Mouse (Mus musculus): Measurements from ENCODE around the gene A630023A22Rik. TPM values are rescaled to one million over a fixed set of nuclear protein-coding genes. Genes with fewer than 3 reads are reported as not detected.

The A630023A22Rik gene
- total RNA-seq (2021): not detected
- long read RNA-seq: 0 reads

DNA sequence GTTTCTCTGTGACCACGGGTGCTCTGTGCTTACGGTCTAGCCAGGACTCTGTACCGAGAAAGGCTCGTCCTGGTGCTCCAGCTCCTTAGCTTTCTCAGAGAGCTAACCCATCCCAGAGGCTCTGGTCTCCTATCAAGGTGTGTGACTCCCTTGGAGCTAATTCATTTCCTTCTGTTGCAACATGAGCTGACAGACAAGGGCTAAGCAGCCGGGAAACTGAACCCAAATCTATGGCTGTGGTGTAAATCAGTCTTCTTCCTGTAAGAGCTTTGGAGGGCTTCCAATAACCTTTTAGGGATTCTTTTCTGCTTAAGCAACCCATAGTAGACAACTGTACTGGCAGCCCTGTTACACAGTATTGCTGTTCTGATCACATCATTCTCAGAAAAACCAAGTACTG, at the start of gene A630023A22Rik:
A630023A22Rik (minus strand) TSS at position 154 of the 400 bp plus-strand sequence.
- DNase-seq (ENCODE audit: low spot score in 2 of 2): no peak

DNA sequence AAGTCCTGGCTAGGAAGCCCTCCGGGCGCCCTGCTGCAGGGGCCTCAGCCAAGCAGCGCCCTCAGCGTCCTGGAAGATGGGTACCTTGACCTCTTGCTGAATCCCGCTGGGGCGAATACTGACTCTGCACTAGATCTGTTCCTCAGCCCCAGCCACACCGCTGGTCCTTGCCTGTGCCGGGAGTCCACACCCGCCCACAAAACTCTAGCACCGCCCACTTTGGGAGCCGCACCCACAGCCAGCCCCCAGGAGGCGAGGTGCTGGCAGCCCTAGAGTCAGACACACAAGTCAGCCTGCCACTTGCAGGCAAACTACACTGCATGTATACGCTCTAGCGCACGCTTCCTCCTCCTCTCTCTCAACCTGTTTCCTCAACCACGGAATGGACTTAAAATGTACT, 49.8 kb upstream of the A630023A22Rik start, which contains the start of gene Npy4r:
Npy4r (minus strand) TSS at position 148 of the 400 bp plus-strand sequence.
- no peak for DNase-seq (ENCODE audit: low spot score in 2 of 2)

DNA sequence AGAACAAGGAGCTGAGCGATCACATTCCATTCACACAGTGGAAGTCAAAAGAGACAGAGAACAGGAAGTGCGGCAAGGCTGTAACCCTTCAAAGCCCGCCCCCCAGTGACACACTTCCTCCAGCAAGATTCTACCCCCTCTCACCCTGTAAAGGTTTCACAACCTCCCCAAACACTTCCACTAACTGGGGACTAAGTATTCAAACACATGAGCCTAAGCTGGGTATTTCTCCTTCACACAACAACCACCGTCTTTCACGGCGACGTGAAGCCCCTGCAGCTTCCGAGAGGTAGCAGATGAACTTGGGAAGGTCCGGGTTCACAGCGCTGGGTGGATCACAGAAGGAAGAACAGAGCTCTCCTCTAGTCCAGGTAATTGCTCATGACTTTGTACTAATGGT, 40.4 kb upstream of the A630023A22Rik start:
- DNase-seq (ENCODE audit: low spot score in 2 of 2): no peak

DNA sequence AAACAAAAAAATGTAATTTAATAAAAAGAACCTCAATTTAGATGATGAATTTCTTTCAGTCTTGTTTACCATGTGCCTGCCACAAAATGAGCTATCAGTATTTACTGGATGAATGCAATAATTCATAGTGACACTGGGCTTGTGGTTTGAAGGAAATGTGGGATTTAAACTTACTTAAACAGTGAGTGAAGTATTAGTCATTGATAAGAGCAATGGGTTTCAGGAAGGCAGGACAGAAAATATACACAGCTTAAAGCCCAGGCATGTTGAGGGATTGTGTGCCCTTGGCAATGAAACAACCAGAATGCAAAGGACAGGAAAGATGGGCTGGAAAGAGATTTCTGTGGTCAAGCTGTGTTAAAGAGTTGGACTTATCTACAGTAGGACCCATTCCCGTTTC, 39.8 kb upstream of the A630023A22Rik start:
- no peak for DNase-seq (ENCODE audit: low spot score in 2 of 2)

DNA sequence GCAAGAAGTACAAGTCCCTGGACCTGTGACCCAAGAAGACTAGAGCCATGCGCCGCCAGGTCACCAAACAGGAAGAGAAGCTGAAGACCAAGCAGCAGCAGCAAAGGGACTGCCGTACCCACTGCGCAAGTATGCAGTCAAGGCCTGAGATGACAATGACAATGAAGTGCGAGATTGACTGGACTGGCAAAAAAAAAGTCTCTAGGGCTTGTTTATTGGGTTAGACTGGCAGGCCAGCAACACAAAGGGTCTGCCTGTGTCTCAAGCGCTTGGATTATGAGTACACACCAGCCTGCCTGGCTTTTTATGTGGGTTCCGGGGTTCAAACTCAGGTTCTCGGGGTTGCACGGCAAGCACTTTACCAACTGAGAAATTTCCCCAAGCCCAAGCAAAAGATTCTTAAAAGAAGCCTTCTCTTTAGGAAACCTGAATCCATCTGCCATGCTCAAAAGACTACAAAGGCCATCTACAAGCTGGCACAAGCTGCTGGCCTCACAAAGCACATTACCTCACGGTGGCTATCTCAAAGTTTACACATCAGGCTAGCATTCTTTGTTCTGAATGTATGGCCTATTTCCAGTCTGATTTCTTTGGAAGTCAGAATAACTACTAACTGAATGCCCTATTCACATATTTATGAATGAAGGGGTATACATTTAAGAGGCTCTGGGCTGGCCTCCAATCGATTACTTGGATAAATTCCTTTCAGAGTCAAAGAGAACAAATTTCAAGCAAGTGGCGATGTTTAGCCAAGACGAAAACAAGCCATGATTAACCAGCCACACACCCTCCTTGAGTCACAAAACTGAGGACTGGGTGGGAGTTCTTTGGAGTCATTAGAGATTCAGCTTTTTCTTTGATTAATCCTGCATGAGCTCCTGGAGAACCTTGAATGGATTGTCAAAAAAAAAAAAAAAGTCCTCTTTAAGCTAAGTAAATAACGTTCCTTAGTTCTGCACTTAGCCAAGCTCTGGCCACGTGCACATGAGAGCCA, 37.4 kb upstream of the A630023A22Rik start:
- no peak for DNase-seq (ENCODE audit: low spot score in 2 of 2)

DNA sequence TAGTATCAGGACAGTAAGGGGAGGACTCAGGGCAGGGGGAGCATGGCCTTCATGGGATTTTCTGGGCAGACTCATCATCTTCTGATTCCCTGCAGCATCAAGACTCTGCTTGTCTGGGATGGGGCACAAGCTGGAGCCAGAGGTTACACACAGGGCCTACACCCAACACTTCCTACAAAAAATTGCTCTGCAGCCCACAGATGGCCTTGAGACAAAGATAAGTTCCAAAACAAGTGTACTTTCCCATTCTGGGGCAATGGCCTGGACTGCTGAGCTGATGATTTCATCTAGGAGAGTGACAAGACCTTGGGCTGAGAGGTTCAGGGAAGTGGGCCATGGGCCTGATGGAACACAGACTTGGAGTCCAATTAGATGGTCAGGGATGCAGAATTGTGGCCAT, 32.8 kb upstream of the A630023A22Rik start:
- DNase-seq (ENCODE audit: low spot score in 2 of 2): no peak

DNA sequence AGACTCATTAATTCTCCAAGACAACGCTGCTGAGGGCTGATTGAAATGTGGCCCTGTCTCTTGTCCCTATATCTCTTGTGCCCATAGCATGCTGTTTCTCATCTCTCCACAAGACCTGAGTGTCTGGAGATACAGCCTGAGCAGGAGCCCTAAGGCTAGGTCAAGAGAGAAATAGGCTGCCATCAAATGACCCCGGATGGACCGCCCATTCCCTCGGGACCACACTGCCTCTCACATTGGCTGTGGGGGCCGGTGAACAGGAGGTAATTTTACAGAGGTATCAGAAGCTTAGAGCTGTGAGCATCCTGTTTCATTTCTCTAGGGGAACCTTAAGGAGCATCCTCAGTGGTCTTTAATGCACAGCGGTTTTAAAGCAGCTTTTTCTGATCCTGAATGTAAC, 28.7 kb upstream of the A630023A22Rik start:
- DNase-seq (ENCODE audit: low spot score in 2 of 2): no peak

DNA sequence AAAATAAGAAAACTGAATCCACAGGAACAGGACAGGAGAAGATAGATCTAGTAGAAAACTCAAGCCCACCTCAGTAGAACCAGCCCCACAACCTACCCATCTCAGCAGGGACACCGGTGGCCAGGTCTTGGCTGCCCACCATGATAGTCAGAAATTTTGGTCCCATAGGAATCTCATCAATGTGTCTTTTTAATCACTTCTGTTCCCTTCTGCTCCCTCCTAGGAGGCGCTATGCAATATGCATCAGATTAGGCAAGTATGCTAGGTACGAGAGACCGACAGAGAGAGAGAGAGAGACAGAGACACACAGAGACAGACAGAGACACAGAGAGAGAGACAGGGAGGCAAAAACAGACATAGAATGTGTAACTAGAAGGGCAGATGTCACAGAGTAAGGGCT, 19.1 kb upstream of the A630023A22Rik start:
- DNase-seq (ENCODE audit: low spot score in 2 of 2): no peak

DNA sequence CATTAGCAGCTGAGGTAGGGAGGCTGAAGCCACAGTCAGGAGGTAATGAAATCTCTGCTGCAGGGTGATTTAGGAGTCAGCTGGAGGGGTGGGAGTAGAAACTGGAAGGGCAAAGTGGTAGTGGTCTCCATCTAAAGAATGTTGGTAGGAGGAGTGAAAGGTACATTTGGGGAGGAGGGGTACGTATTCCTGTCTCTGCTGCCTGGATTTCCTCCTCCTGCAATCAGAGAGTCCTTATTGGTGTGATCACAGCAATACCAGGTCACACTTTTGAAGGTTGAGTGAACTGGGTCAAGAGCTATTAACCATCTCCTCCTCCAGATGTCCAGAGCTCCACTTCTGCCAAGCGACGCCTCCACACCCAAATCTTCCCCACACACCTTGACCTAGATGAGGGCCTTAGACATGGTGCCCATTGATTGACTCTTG, 18.4 kb upstream of the A630023A22Rik start:
- DNase-seq (ENCODE audit: low spot score in 2 of 2): no peak

DNA sequence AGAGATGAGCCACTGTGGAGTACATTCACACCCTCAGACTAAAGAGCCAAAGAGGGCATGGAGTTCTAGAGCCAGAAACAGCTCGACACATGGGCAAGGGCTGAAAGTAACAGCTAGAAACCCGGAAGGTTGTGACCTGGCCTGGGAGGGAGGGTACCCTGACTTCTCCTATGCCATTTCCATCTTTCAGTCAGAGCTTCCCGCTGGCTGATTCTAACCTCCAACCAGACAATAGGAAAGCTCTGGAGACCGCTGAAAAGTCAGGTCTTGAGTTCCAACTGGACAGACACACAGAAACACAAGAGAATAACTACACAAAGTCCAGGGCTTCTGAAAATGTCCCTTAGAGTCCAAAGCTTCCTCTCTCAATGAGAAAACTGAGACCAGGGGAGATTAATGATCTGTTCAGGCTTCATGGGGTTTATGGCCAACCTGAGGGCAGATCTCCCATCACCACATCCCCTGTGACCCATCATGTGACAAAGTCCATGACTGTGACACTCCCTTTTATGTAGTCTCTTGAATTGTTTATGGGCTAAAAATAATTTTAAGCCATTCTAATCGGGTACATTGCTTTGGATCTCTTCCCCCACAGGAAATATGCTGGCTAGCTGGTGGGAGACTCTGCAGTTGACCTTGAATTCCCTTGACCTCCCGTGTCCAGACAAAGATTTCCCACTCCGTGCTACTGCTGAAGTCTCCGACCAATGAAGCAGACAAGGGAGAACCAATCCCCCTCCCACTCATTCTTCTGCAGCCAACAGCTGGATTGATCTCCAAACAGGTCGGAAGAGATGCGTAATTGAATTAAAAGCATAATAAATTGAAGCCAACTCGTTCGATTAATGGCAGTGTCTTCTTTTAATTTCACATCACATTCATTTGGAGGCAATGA, 17.7 kb upstream of the A630023A22Rik start:
- DNase-seq (ENCODE audit: low spot score in 2 of 2): no peak

DNA sequence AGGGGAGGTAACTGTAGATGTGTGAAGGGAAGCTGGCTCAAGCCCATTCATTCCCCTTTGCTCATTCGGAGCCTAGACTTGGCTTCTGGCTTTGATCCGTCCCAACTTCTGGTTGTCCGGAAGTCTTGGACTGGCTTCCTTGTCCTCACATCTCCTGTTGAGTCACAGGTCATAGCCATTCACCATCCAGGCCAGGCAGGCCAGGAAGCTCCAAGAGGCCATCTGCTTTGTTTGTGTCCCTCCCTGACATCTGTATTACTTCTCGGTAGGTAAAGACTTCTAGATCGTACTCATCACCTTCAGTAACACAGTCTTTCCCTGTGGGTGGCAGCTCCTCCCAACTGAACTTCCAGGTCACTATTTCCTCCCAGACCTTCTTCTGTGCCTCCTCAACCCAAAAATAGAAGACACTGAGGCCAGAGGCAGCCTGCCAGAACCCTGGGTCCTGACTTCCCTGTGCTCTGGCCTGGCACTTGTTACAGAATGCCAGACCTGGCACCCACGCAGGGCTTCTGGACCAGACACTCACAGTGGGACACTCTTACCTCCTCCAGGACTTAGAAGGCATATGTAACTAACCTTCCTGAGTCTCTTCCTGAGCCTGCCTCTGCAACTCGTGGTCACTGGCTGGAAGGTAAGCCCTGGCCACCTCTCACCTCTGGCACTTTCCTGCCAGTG, 16.6 kb upstream of the A630023A22Rik start:
- no peak for DNase-seq (ENCODE audit: low spot score in 2 of 2)

DNA sequence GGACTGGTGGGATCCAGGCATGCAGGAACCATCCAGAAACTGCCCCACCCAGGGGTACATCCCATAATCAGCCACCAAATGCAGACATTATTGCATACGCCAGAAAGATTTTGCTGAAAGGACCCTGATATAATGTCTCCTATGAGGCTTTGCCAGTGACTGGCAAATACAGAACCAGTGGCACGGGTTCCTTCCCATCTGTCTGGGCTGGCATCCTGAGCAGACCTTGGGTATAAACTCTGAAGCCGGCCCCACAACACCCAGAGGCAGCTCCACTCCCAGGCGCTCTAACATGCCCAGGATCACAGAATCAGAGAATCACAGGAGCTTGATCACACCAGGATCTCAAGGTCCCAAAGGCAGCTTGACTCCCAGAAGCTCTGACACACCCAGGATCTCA, 11.8 kb upstream of the A630023A22Rik start:
- no peak for DNase-seq (ENCODE audit: low spot score in 2 of 2)

DNA sequence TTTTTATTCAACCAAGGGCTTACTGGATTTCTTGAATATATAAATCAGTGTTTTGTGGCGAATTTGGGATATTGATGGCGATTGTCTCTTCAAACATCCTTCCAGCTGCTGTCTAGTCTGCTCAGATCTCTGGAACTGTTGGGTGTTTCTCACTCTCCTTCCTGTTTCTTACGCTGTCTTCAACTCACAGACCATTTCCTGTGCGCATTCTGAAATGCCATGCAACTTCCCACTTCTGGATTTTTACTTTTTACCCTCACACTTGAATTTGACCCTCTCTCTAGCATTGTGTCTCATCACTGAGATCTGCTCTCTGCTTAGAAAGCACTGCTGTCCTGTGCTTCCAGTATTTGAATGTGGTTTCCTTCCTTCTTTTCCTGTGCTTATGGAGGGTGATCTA, 5.0 kb upstream of the A630023A22Rik start:
- DNase-seq (ENCODE audit: low spot score in 2 of 2): no peak

DNA sequence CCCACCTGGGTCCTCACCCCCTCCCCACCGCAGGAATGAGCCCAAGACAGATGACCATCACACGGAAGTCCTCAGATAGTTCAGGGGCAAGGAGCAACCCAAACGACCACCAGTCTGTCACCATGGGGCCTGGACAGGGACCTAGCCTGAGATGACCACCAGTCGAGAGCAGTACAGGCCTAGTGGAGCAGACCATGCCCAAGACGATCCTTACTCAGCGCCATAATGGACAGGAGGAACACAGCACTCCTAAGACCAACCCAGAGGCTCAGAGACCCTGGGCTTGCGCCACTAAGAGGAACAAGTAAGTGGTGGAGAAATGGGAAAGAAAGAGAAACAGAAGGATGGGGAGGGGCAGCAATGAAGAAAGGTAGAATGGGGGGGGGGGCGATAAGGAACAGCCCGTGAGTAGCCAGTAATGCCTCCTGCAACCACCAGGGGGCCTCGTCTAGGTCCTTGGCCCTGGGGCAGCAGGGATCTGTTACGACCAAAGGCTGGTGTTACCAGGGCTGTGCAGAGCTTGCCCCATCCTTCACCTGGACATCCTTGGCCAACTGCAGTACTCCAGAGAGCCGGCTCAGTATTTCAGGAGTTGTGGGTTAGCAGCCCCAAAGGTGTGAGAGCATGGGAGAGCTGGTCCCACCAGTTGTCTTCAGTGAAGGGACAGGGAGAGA, 4.0 kb upstream of the A630023A22Rik start:
- no peak for DNase-seq (ENCODE audit: low spot score in 2 of 2)

DNA sequence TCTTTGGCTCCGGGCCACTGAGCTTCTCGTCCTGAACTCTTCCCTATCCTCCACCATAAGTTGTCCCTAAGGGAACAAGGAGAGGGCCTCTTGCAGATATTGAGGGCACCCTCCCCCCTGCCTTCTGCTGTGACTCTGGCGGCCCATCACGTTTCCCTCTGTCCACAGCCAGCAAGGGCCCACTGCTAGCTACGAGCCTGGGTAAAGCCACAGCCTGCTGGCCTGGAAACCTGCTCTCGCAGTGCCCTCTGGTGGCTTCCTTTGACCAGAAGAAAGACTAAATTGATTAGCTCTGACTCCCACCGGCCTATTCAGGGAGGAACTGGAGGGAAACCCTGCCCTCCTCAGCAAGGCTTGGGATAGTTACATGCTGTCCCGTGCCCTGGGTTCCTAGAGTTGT, 2.3 kb upstream of the A630023A22Rik start:
- DNase-seq (ENCODE audit: low spot score in 2 of 2): peak; percentile 4 to 62

DNA sequence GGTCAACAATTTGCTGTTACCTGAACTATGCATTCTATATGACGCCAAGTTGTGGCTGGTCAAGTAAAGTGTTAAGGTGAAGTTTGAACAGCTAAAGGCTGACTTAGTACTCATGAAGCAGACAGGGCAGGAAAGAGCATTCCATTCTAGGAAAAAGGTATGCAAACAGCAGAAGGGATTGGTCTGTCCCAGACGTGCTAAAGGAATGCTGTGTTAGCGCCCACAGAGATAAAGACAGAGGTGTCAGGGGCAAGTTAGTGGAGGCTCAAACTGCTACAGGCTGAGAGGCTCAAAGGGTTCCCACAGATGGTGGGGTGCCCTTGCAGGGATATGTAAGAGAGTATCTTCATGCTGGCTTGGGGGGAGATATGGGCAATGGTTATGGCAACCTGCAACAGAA, 1.3 kb upstream of the A630023A22Rik start:
- DNase-seq (ENCODE audit: low spot score in 2 of 2): no peak

DNA sequence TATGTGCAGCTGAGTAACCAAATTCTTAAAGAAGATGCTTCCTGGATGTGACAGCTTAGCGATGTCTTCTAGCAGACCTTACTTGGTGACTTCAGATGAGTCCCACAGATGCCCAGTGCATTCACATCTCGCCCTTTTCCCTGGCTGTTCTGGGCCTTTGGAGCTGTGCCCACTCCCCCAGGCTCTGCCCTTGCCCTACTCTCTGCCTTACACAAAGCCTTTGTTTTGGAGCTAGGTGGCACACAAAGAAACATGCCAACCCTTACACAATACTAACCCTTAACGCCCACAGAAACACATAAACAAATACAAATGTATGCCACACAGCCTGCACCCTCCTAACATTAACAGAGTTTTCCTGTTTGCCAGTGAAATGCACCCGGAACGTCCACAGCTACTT, 6.4 kb downstream of the A630023A22Rik start:
- DNase-seq (ENCODE audit: low spot score in 2 of 2): no peak

DNA sequence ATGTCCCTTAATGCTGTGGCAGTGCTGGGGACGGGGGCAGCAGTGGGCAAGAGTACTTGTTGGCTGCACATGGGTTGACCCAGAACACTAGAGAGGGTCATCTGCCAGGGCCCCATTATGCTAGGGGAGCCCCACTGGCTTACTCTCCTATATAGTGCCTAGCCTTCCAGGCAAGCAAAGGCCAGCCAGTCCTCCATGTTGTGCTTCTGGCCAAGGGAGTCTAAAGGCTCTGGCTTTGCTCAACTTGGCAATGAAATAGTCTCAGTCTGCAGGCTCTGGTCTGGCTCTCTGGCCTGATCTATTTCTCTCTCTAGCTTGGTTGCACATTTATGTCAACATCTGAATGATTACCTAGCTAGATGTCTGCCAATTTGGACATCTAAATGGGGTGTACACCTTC, 9.7 kb downstream of the A630023A22Rik start:
- no peak for DNase-seq (ENCODE audit: low spot score in 2 of 2)

DNA sequence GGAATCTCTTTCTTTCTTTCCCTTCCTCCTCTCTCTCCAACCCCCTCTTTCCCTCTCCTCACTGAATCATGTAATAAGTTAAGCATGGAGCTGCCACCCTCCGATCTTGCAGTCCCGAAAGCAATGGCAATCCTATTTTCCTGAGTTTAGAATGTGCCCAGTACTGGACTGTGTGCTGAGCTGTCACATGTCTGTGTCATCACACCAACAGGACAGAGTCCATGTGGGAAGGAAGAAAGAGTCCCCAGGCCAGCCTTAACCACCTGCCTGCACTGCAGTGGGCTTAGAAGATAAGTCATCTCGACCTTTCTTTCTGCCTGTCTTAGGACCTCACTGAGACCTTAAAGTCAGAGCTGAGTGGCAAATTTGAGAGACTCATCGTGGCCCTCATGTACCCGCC, 11.1 kb downstream of the A630023A22Rik start:
- DNase-seq (ENCODE audit: low spot score in 2 of 2): no peak

DNA sequence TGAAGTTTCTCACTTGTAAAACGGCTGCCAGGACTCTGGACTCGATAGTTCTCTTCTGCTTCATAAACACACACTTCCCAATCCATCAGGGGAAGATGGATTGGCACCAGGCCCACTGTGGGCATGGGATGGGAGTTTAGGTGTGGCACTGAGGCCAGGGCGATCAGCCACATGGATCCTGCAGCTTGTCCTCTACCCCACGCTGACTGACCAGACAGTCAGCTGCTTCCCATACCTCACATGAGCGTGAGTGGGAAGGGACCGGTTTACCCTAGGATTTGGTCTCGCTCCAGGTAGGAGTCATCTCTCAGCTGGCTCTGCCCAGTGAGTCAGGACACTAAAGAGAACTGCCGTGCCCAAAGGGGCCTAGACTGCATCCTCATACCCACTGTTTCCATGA, 12.8 kb downstream of the A630023A22Rik start:
- no peak for DNase-seq (ENCODE audit: low spot score in 2 of 2)
